Mouse (Mus musculus) mouse embryonic stem cell (cell line): ENCODE data around the gene Olfr1106.

ENCODE experiments used
- in situ Hi-C, 2 experiments: fragments of 300-500 bp; cut with MboI; formaldehyde crosslinking; loops; 1 replicate in 1 of 2; 3 replicates in 1 of 2; pipeline ENCODE4 v1.14.3; 2019 to 2020; ENCODE audit warnings: low sequenced_read_pairs in 2 of 2, low pct_unique_long_range_greater_than_20kb in 1 of 2, mixed read lengths in 1 of 2; ENCODE audit not compliant: unreplicated experiment in 1 of 2

Olfr1106 gene

DNA sequence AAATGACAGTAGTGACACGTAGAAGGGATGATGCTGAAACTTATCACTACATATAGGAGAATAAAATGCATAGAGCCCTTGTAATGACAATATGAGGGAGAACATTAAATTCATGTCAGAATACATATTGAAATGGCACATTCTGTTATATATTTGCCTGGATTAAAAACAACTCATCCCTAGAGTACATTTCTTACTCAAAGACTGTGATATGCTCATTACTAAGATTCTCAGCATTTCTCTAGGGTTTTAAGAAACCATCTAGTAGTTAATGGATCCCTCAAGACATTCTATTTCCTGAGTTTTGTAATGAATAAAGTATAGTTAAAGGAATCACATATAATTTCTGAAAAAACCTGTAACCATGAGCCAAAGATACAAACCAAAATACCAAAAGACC is at the start of gene Olfr1106:
Gene Olfr1106, minus strand, starts transcription at position 101 of the 400 bp plus-strand sequence.
- in situ Hi-C loops: no loop called here

DNA sequence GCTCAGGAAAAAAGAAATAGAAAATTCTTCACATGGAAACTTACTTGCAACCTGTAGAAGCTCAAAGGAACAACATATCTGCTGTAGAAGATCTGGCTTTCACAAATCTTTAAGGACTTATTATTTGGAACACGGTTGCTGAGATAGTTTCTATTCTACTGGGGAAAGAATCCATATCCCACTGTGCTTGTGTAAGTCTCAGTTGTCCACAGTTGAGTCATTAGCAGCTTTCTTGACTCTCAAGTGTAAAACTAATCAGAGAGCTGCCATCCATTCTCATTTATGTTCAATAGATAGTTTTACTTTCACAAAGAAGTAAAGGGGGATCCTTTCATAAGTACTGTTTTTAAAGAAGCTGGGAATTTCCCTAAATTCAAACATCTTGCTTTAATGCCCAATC is 43.8 kb upstream of the Olfr1106 start, which contains the start of gene Olfr1109:
Gene Olfr1109, minus strand, starts transcription at position 101 of the 400 bp plus-strand sequence.
- in situ Hi-C loops: no loop called here

DNA sequence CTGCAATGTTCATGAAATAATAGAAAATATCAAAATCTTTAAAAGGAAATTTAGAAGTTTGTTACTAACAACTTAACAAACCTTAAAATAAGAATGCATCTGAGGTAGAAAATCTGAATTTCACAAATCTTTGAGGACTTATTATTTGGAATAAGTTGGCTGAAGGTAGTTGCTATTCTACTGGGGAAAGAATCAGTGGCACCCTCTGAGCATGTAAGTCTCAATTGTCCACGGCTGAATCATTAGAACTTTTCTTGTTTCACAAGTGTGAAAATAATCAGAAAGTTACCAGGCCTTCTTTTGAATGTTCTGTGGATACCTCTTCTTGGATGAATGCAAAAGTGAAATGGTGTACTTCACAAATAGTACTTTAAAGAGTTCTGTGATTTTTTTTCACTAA is 23.6 kb upstream of the Olfr1106 start, which contains the start of gene Olfr1107:
Gene Olfr1107, minus strand, starts transcription at position 101 of the 400 bp plus-strand sequence.
- in situ Hi-C loops: no loop called here

DNA sequence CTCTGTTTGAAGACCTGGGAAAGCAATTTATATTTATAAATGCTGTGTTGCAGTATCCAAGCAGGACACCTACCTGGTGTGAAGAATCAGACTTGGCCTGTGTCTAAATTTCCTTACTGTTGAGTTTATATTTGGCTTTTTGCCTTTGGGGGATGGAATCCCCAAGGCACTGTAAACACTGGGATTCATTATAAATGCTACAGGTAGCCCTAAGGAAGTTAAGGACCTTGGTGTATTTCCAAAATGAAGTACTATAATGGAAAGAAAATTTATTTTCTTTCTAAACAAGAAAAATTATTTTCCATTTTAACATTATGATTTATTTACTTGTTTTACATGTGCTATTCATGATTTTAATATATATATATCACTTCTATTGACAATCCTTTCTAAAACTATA is 15.6 kb downstream of the Olfr1106 start, which contains the start of gene Olfr1105:
Gene Olfr1105, minus strand, starts transcription at position 101 of the 400 bp plus-strand sequence.
- in situ Hi-C loops: no loop called here

DNA sequence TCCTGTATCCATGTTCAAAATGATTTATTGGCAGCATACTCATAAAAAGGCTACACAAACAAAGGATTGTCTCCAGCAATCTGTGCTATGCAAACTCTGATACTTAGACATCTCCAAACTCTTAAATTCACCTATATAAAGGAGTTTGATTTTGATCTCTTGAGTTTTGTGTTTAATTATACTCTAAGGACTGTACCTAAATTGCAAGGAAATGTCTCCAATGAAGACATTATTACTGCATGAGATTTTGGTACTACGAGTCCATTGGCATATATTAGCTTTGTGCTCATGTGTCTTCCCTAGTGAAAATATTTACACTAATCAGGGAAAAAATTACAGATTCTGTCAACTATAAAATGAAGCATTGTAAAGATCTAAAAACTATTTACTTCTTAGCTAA is 25.1 kb downstream of the Olfr1106 start, which contains the start of gene Olfr1104:
Gene Olfr1104, minus strand, starts transcription at position 101 of the 400 bp plus-strand sequence.
- in situ Hi-C loops: no loop called here

GRCm38 (mm10) chr2:86998098-86998497 is 54.0 kb downstream of the Olfr1106 start, which contains the start of gene Olfr1102:
Gene Olfr1102 (plus strand): TSS chr2:86998398.
- in situ Hi-C loops: no loop called here
